Mouse (Mus musculus): ENCODE measurements around the gene Kcnd3. TPM values are rescaled to one million over a fixed set of nuclear protein-coding genes. Genes with fewer than 3 reads are reported as not detected.

The Kcnd3 gene
- total and polyA plus RNA-seq, 3 experiments = 0.05 TPM; not detected in 2

DNA sequence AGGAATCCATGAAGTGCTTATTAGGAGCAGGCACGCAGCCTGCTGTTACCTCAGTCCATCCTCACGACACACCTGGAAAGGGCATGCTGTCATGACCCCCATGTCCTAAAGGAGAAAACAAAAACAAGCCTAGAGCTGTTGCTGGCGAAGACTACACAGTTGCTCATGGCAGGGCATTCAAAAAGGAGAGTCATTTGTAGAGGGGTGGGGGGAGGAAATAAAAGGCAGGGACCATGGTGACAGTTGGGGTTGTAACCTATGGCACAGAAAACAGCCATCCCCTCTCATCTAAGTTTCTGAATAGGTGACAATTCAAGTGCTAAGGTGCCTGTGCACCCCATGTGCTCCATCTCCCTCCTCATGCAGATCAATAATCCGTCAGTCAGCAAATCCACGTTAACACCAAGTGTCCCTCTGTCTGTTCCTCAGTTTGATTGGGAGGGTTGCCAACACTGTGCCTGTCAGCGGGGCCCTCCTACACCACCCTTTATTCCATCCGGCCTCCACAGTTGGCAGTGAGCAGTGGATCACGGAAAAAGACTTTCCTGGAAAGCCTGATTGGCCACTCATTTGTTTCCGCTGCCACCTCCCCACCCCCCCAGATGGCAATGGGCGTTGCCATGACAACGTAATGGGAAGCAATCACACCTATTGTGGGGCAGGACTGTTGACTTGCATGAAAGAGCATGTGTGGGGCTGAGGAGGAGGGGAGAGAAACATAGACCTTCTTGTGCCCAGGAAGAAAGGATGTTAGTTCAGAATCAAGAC, 78.4 kb downstream of the Kcnd3 start:
- Histone ChIP-seq H3K4me1 (ENCODE audit: insufficient read depth, low read depth, low read length) (no peaks in the 10 kb centered on the region), H3K36me3 (replicated peaks) (no peaks in the 10 kb centered on the region), H3K4me3 (ENCODE audit: low read depth, low read length) (no peak overlapping the region), H3K27me3 (ENCODE audit: insufficient read depth, low read length) (no peaks in the 10 kb centered on the region), H3K9me3 (replicated peaks) (no peaks in the 10 kb centered on the region)
- TF ChIP-seq TAL1 (conservative IDR thresholded peaks at IDR 0.05; ENCODE audit: low read depth, low read length) (no peak), GATA1 (IDR thresholded peaks at IDR 0.05; ENCODE audit: borderline replicate concordance, low read length) (no peak), CTCF (IDR thresholded peaks at IDR 0.05; ENCODE audit: low read depth, low read length) (no peak), POLR2AphosphoS5 (IDR thresholded peaks at IDR 0.05; ENCODE audit: insufficient replicate concordance, low read depth, low read length) (no peak), GATA2 (IDR thresholded peaks at IDR 0.05; ENCODE audit: borderline replicate concordance, low read depth, low read length) (no peak)
- DNase-seq (ENCODE audit: low spot score) = no peak
- no peak for ATAC-seq (ENCODE audit: extremely low read depth, insufficient number of reproducible peaks, low FRiP score, poor library complexity, severe bottlenecking)

DNA sequence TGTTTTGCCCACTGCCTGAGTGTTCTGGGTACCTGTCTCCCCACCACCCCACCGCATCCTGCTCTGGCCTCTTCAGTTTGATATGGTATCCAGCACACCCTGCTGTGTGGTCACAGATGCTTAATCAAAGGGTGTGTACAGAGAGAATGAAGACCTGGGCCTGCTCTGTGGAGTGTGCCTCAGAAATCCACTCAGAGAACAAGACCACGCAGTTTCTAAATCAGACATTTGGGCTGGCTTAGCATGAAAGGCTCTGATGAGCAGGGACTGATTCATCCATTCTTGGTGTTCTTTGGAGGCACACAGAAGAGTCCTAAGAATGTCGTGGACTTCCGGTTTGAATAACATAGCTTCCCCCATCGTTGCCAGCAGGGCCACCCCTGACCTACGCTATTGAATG, 86.3 kb downstream of the Kcnd3 start:
- DNase-seq (ENCODE audit: low spot score) (no peak), ATAC-seq (ENCODE audit: extremely low read depth, insufficient number of reproducible peaks, low FRiP score, poor library complexity, severe bottlenecking) (no peak)
- Histone ChIP-seq H3K4me3 (ENCODE audit: low read depth, low read length) (no peak overlapping the region), H3K9me3 (replicated peaks) (no peaks in the 10 kb centered on the region), H3K27me3 (ENCODE audit: insufficient read depth, low read length) (no peaks in the 10 kb centered on the region), H3K4me1 (ENCODE audit: insufficient read depth, low read depth, low read length) (no peaks in the 10 kb centered on the region), H3K36me3 (replicated peaks) (no peaks in the 10 kb centered on the region)
- TF ChIP-seq CTCF (IDR thresholded peaks at IDR 0.05; ENCODE audit: low read depth, low read length) = no peak
- no peak for TF ChIP-seq TAL1 (conservative IDR thresholded peaks at IDR 0.05; ENCODE audit: low read depth, low read length)
- no peak for TF ChIP-seq POLR2AphosphoS5 (IDR thresholded peaks at IDR 0.05; ENCODE audit: insufficient replicate concordance, low read depth, low read length)
- TF ChIP-seq GATA2 (IDR thresholded peaks at IDR 0.05; ENCODE audit: borderline replicate concordance, low read depth, low read length) = no peak
- TF ChIP-seq GATA1 (IDR thresholded peaks at IDR 0.05; ENCODE audit: borderline replicate concordance, low read length) = no peak

DNA sequence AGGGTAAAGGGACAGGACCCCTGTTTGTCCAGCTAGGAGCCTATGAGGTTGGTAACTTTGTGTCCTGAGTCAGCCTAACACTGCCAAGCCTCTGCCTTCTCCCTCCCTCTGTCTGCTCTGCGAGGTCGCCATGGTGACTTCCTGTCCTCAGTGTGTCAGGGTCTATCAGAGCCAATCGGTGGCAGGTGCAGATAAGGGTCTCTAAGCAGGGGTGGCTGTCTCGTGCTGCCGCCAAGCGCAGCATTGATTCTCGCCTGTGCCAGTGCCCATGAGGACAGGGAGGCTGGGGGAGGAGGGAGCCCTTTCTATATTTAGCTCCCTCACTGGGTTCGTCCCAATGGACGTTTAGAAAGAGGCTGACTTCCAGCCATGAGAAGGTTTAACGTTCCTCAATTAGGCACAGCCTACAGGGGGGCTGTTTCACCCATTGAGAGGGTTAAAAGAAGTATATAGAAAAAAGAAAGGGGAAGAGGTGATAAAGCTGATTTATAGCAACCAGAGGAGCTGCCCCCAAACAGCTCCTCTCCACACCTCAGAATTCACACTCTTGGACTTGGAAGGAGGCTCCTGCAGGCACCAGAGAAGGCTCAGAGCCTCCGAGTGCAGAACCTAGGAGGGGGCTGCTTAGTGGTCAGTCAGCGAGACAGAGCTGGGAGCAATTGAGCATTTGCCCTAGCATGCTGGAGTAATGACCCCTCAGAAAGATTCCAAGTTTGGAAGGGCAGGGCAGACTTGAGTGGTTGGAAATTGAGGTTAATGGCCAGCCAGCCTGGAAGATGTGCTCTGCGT, 86.9 kb downstream of the Kcnd3 start:
- Histone ChIP-seq H3K4me1 (ENCODE audit: insufficient read depth, low read depth, low read length) (no peaks in the 10 kb centered on the region), H3K4me3 (ENCODE audit: low read depth, low read length) (no peak overlapping the region), H3K36me3 (replicated peaks) (no peaks in the 10 kb centered on the region), H3K27me3 (ENCODE audit: insufficient read depth, low read length) (no peaks in the 10 kb centered on the region), H3K9me3 (replicated peaks) (no peaks in the 10 kb centered on the region)
- DNase-seq (ENCODE audit: low spot score) (no peak), ATAC-seq (ENCODE audit: extremely low read depth, insufficient number of reproducible peaks, low FRiP score, poor library complexity, severe bottlenecking) (no peak)
- no peak for TF ChIP-seq POLR2AphosphoS5 (IDR thresholded peaks at IDR 0.05; ENCODE audit: insufficient replicate concordance, low read depth, low read length)
- TF ChIP-seq GATA1 (IDR thresholded peaks at IDR 0.05; ENCODE audit: borderline replicate concordance, low read length) = no peak
- TF ChIP-seq CTCF (IDR thresholded peaks at IDR 0.05; ENCODE audit: low read depth, low read length) = no peak
- no peak for TF ChIP-seq GATA2 (IDR thresholded peaks at IDR 0.05; ENCODE audit: borderline replicate concordance, low read depth, low read length)
- TF ChIP-seq TAL1 (conservative IDR thresholded peaks at IDR 0.05; ENCODE audit: low read depth, low read length) = no peak

DNA sequence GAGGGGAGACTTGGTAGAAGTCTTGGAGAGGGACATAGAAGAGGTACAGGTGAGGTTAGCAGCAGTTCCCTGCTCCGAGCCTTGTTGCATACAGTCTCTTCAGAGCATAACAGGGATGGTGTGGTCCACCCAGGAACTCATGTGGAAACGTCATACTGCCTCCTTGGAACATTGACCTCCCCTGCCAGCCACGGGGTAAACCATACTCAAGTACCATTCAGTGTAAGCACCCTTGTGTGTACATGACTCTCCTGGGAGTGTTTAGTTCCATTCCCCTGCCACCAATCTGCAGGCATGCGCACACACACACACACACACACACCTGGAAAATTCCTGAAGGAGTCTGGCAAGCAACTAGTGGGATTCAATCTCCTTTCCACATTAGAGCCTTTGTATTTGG, 90.6 kb downstream of the Kcnd3 start:
- DNase-seq (ENCODE audit: low spot score) (no peak), ATAC-seq (ENCODE audit: extremely low read depth, insufficient number of reproducible peaks, low FRiP score, poor library complexity, severe bottlenecking) (no peak)
- Histone ChIP-seq H3K36me3 (replicated peaks) (no peaks in the 10 kb centered on the region), H3K4me3 (ENCODE audit: low read depth, low read length) (no peak overlapping the region), H3K9me3 (replicated peaks) (no peaks in the 10 kb centered on the region), H3K4me1 (ENCODE audit: insufficient read depth, low read depth, low read length) (no peaks in the 10 kb centered on the region), H3K27me3 (ENCODE audit: insufficient read depth, low read length) (no peaks in the 10 kb centered on the region)
- TF ChIP-seq GATA2 (IDR thresholded peaks at IDR 0.05; ENCODE audit: borderline replicate concordance, low read depth, low read length) (no peak), TAL1 (conservative IDR thresholded peaks at IDR 0.05; ENCODE audit: low read depth, low read length) (no peak), GATA1 (IDR thresholded peaks at IDR 0.05; ENCODE audit: borderline replicate concordance, low read length) (no peak), CTCF (IDR thresholded peaks at IDR 0.05; ENCODE audit: low read depth, low read length) (no peak), POLR2AphosphoS5 (IDR thresholded peaks at IDR 0.05; ENCODE audit: insufficient replicate concordance, low read depth, low read length) (no peak)

DNA sequence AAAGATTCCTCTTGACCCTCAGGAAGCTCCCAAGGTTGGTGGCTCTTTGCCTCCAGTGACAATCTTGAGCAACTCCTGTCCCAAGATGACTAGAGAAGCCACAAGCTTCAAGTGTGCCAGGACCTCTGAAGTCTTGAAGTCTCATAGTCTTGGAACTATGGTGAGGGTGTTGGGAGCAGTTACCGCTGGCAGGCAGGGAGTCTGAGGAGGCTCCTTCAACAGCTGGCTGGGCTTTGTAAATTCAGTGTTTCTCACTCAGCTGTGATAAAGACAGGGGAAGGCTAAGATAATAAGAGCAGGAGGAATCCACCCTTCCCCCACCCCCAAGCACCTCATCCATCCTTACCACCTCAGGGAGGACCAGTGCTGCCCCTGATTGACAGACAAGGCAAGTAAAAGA, 92.0 kb downstream of the Kcnd3 start:
- no peak for TF ChIP-seq CTCF (IDR thresholded peaks at IDR 0.05; ENCODE audit: low read depth, low read length)
- no peak for TF ChIP-seq TAL1 (conservative IDR thresholded peaks at IDR 0.05; ENCODE audit: low read depth, low read length)
- no peak for TF ChIP-seq GATA1 (IDR thresholded peaks at IDR 0.05; ENCODE audit: borderline replicate concordance, low read length)
- TF ChIP-seq POLR2AphosphoS5 (IDR thresholded peaks at IDR 0.05; ENCODE audit: insufficient replicate concordance, low read depth, low read length) = no peak
- TF ChIP-seq GATA2 (IDR thresholded peaks at IDR 0.05; ENCODE audit: borderline replicate concordance, low read depth, low read length) = no peak
- DNase-seq (ENCODE audit: low spot score) (no peak), ATAC-seq (ENCODE audit: extremely low read depth, insufficient number of reproducible peaks, low FRiP score, poor library complexity, severe bottlenecking) (no peak)
- Histone ChIP-seq H3K27me3 (ENCODE audit: insufficient read depth, low read length) (no peaks in the 10 kb centered on the region), H3K4me3 (ENCODE audit: low read depth, low read length) (no peak overlapping the region), H3K9me3 (replicated peaks) (no peaks in the 10 kb centered on the region), H3K36me3 (replicated peaks) (no peaks in the 10 kb centered on the region), H3K4me1 (ENCODE audit: insufficient read depth, low read depth, low read length) (no peaks in the 10 kb centered on the region)

DNA sequence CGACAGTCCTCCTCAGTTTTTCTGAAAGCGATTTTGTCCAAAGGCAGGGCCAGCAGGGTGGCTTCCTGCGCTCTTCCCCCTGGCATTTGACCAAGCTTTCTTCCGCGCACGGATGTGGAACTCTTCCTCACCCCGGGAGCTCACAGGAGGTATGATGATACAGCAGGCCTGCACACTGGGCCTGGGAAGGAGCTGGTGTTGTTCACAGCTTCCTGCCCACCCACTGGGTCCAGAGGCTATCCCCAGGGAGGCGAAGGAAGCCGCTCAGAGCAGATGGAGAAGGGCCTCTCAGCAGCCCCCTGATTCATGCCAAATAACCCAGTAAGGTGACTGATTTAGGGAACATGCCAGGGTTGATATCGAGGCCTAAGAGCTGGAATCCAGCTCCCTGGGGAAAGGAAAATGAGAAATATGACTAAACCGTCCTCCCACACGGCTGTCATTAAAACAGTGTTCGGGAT, 94.5 kb downstream of the Kcnd3 start:
- TF ChIP-seq POLR2AphosphoS5 (IDR thresholded peaks at IDR 0.05; ENCODE audit: insufficient replicate concordance, low read depth, low read length) (no peak), CTCF (IDR thresholded peaks at IDR 0.05; ENCODE audit: low read depth, low read length) (no peak), TAL1 (conservative IDR thresholded peaks at IDR 0.05; ENCODE audit: low read depth, low read length) (no peak), GATA1 (IDR thresholded peaks at IDR 0.05; ENCODE audit: borderline replicate concordance, low read length) (no peak), GATA2 (IDR thresholded peaks at IDR 0.05; ENCODE audit: borderline replicate concordance, low read depth, low read length) (no peak)
- DNase-seq (ENCODE audit: low spot score) (no peak), ATAC-seq (ENCODE audit: extremely low read depth, insufficient number of reproducible peaks, low FRiP score, poor library complexity, severe bottlenecking) (no peak)
- Histone ChIP-seq H3K9me3 (replicated peaks) (no peaks in the 10 kb centered on the region), H3K4me1 (ENCODE audit: insufficient read depth, low read depth, low read length) (no peaks in the 10 kb centered on the region), H3K4me3 (ENCODE audit: low read depth, low read length) (no peak overlapping the region), H3K27me3 (ENCODE audit: insufficient read depth, low read length) (no peaks in the 10 kb centered on the region), H3K36me3 (replicated peaks) (no peaks in the 10 kb centered on the region)
